Mouse (Mus musculus) midbrain, embryonic 12.5 days (tissue): Measurements from ENCODE around the gene Wfs1. TPM values are rescaled to one million over a fixed set of nuclear protein-coding genes. Genes with fewer than 3 reads are reported as not detected.
"Not testable (repeated sequence)": the region's sequence is repeated elsewhere in the genome, so short reads cannot be mapped to it uniquely, and the experiment has no call there.

ENCODE experiments used
- ATAC-seq: fragments of 200-750 bp; cut with Nextera tagmentation; 2 replicates; pipeline ENCODE4 v1.8.0; 2017; ENCODE audit warnings: low read depth, moderate TSS enrichment, moderate library complexity; ENCODE audit not compliant: low FRiP score
- H3K27ac ChIP-seq: fragments of 300-500 bp; sonication (generic); replicated peaks from 2 replicates; pipeline ENCODE4 v1.5.1; 2016; ENCODE audit warnings: mild to moderate bottlenecking
- H3K27me3 ChIP-seq: fragments of 300-500 bp; sonication (generic); 2 replicates; pipeline ENCODE4 v1.6.1; 2016; ENCODE audit warnings: mild to moderate bottlenecking
- H3K36me3 ChIP-seq: fragments of 300-500 bp; sonication (generic); 2 replicates; pipeline ENCODE4 v1.6.1; 2016
- H3K4me1 ChIP-seq: fragments of 300-500 bp; sonication (generic); 2 replicates; pipeline ENCODE4 v1.6.1; 2016
- H3K4me2 ChIP-seq: fragments of 300-500 bp; sonication (generic); replicated peaks from 2 replicates; pipeline ENCODE4 v1.6.1; 2016; ENCODE audit warnings: mild to moderate bottlenecking, moderate library complexity
- H3K4me3 ChIP-seq: fragments of 300-500 bp; sonication (generic); 2 replicates; pipeline ENCODE4 v1.5.1; 2016; ENCODE audit warnings: mild to moderate bottlenecking
- H3K9ac ChIP-seq: fragments of 300-500 bp; sonication (generic); replicated peaks from 2 replicates; pipeline ENCODE4 v1.6.1; 2016; ENCODE audit warnings: mild to moderate bottlenecking, moderate library complexity
- H3K9me3 ChIP-seq: fragments of 300-500 bp; sonication (generic); 2 replicates; pipeline ENCODE4 v1.6.1; 2016; ENCODE audit warnings: mild to moderate bottlenecking
- WGBS: fragments of 180-500 bp; shearing (Covaris S2); methylation state at CpG from one replicate; pipeline ENCODE4 v1.1.7; 2016; 5-methylcytosine and 5-hydroxymethylcytosine counted together
- polyA plus RNA-seq: library from polyadenylated mRNA; unstranded; fragments of >200 nt; fragmentation: Nextera tagmentation; extraction: Ambion mirVana; gene quantifications from 2 replicates; pipeline ENCODE4 v1.2.1, GENCODE M21; 2016

Gene Wfs1
- polyA plus RNA-seq, 1 experiment from 2014 or later, result 7.2 TPM

DNA sequence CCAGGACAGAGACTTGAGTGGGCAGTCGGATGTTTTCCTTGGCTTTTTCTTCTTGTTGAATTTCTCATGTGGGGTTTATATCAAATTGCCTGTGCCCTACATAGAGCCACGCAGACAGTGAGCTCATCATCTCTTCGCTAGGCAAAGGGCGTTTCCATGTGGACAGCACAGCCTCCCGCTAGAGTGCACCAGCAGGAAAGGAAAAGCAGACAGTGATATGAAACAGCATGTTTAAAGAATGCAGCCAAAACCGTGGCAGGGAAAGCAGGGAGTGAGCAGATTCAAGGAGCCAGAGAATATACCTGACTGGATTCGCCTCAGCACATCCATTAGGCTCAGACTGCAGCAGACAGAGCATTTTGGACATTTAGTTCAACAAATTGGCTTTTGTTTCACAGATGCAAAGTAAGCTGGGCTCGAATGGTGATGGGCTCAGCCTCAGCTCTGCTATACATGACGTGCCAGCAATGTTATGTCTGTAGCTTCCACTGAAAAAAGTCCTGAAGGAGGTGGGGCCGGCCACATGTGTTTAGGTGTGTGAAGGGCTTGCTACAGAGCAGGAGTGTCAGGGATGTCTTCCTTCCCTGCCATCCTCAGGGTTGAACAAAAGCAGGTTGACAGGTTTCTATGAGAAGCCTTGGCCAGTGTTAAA is 21.8 kb upstream of the Wfs1 start:
- Histone ChIP-seq H3K27me3 (peaks cover 12% of the 10 kb centered on the region), H3K4me3 (no peak overlapping the region), H3K4me1 (0 out of 2 replicates have a peak, but pooled peaks cover 4% of the 10 kb centered on the region), H3K9ac (no peak overlapping the region), H3K27ac (no peak overlapping the region), H3K9me3 (peaks cover 8% of the 10 kb centered on the region), H3K4me2 (no peak overlapping the region), H3K36me3 (no peaks in the 10 kb centered on the region)
- no peak for ATAC-seq
- 74% methylated on average over 10 of the region's 10 CpGs for WGBS

- not testable (repeated sequence) for H3K9ac ChIP-seq, H3K4me1 ChIP-seq, H3K4me2 ChIP-seq, H3K27me3 ChIP-seq, H3K27ac ChIP-seq, ATAC-seq, H3K4me3 ChIP-seq, H3K9me3 ChIP-seq, H3K36me3 ChIP-seq
- 35% methylated on average over 13 of the region's 13 CpGs for WGBS
Observed at GRCm38 (mm10) chr5:37009761-37010160, 20.8 kb upstream of the Wfs1 start.

- WGBS, result 51% methylated on average over 2 of the region's 2 CpGs
- Histone ChIP-seq H3K4me3 (no peak overlapping the region), H3K4me2 (no peak overlapping the region), H3K27me3 (0 out of 2 replicates have a peak, but pooled peaks cover 2% of the 10 kb centered on the region), H3K9ac (no peak overlapping the region), H3K9me3 (no peaks in the 10 kb centered on the region), H3K27ac (no peak overlapping the region), H3K4me1 (0 out of 2 replicates have a peak, but pooled peaks cover 3% of the 10 kb centered on the region), H3K36me3 (no peaks in the 10 kb centered on the region)
- ATAC-seq, result no peak
Observed at GRCm38 (mm10) chr5:37002001-37002400, 13.0 kb upstream of the Wfs1 start.

DNA sequence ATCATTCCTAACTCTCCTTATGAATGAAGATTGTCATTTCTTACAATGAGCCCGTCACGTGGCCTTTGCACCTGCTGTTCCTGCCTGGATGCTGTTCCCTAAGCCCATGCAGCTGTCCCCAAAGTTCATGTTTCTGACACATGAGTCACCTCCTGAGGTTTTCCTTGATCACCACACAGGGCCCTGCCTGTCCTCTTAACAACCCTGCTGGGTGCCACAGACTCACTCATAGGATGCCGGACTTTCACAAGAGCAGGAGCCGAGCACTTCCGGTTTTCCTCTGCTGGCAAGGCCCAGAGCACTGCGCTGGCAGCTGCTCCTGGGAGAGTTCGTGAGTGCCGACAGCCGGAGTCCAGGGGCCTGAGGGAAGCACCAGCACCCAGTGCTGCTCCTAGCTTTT is 12.0 kb upstream of the Wfs1 start:
- Histone ChIP-seq H3K4me1 (0 out of 2 replicates have a peak, but pooled peaks cover 3% of the 10 kb centered on the region), H3K27ac (no peak overlapping the region), H3K9ac (no peak overlapping the region), H3K4me3 (no peak overlapping the region), H3K27me3 (0 out of 2 replicates have a peak, but pooled peaks cover 2% of the 10 kb centered on the region), H3K4me2 (no peak overlapping the region), H3K36me3 (no peaks in the 10 kb centered on the region), H3K9me3 (no peaks in the 10 kb centered on the region)
- ATAC-seq, result no peak
- WGBS, result 89% methylated on average over 9 of the region's 9 CpGs

DNA sequence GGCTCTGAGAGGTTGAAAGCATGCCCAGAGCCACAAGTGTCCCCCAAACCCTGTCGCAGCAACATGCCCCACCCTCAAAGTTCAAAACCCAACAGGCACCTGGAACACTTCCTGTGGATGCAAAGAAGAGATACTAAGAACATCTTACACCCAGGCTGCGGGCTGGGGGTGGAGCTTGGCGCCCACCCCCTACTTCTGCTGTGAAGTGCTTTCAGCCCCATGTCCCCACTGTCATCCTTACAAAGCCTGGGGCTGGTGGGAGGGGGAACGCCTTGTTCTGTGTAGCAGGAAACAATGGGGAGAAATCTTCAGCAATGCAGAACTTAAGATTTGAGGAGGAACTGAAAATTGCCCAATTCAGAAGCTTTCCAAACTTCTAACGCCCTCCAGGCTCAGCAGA is 9.0 kb upstream of the Wfs1 start:
- no peak overlapping the region for H3K27ac ChIP-seq
- H3K9me3 ChIP-seq, result no peaks in the 10 kb centered on the region
- H3K9ac ChIP-seq, result no peak overlapping the region
- no peaks in the 10 kb centered on the region for H3K36me3 ChIP-seq
- WGBS, result 48% methylated on average over 5 of the region's 5 CpGs
- H3K4me3 ChIP-seq, result no peak overlapping the region
- no peak overlapping the region for H3K4me2 ChIP-seq
- H3K27me3 ChIP-seq, result 0 out of 2 replicates have a peak, but pooled peaks cover 2% of the 10 kb centered on the region
- ATAC-seq, result no peak
- H3K4me1 ChIP-seq, result 0 out of 2 replicates have a peak, but pooled peaks cover 3% of the 10 kb centered on the region

DNA sequence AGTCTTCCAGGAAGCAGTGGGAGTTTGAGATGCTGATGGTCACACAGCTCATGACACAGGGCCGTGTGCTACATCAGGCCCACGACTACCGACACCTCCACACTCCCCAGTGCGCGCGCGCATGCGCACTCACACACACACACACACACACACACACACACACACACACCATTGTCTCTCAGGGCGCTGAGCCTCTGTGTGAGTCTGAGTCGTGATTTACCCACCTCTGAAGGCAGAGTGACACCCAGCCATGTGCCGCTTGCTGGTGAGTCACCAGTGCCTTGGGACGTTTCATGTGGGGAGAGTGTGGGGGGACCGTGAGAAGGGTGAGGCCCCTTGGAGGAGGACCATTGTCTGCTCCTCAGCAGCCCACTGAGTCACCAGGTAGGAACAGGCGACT is 7.4 kb upstream of the Wfs1 start:
- Histone ChIP-seq H3K36me3 (no peaks in the 10 kb centered on the region), H3K4me3 (no peak overlapping the region), H3K9me3 (no peaks in the 10 kb centered on the region), H3K9ac (no peak overlapping the region), H3K27ac (no peak overlapping the region), H3K4me2 (no peak overlapping the region), H3K4me1 (0 out of 2 replicates have a peak, but pooled peaks cover 3% of the 10 kb centered on the region), H3K27me3 (0 out of 2 replicates have a peak, but pooled peaks cover 2% of the 10 kb centered on the region)
- ATAC-seq, result no peak
- WGBS, result 90% methylated on average over 14 of the region's 14 CpGs

DNA sequence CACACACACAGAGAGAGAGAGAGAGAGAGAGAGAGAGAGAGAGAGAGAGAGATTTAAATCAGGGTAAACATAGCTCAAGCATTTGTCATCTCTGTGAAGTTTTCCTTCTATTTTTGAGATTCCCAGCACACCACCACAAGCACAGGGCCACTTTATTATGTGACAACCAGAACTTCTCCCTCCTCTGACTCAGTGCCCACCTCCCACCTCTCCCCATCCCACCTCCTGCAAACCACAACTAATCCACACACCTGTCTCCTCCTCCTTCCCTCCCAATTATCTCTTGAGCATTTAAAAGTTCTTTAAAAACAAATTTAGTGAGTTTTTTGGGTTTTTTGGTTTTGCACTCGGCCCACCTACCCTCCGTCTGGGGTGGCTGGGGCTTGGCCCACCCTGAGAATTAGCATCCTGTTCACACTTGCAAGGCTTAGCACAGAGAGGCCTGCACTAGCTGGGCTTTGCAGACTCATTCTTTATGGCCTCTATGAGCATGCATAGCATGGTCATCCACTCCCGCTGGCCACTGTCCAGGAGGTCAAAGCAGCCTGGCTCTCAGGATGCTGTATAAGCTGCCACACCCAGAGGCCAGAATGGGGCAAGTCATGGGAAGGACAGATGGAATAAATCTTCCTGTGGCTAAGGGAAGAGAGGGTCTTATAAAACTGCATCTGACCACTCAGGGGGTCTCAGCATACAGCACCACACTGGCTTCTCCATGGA is 1.8 kb upstream of the Wfs1 start:
- ATAC-seq, result no peak
- no peak overlapping the region for H3K9ac ChIP-seq
- no peak overlapping the region for H3K4me2 ChIP-seq
- 87% methylated on average over 3 of the region's 3 CpGs for WGBS
- H3K4me1 ChIP-seq, result peaks cover 15% of the 10 kb centered on the region
- H3K36me3 ChIP-seq, result no peaks in the 10 kb centered on the region
- H3K27me3 ChIP-seq, result peaks cover 16% of the 10 kb centered on the region
- H3K4me3 ChIP-seq, result no peak overlapping the region
- no peak overlapping the region for H3K27ac ChIP-seq
- no peaks in the 10 kb centered on the region for H3K9me3 ChIP-seq

- ATAC-seq, result no peak
- Histone ChIP-seq H3K27me3 (peaks cover 16% of the 10 kb centered on the region), H3K4me2 (no peak overlapping the region), H3K4me1 (peaks cover 15% of the 10 kb centered on the region), H3K9ac (no peak overlapping the region), H3K4me3 (no peak overlapping the region), H3K36me3 (no peaks in the 10 kb centered on the region), H3K9me3 (no peaks in the 10 kb centered on the region), H3K27ac (no peak overlapping the region)
- WGBS, result 78% methylated on average over 3 of the region's 3 CpGs
Observed at GRCm38 (mm10) chr5:36990196-36990595, 1.2 kb upstream of the Wfs1 start.

DNA sequence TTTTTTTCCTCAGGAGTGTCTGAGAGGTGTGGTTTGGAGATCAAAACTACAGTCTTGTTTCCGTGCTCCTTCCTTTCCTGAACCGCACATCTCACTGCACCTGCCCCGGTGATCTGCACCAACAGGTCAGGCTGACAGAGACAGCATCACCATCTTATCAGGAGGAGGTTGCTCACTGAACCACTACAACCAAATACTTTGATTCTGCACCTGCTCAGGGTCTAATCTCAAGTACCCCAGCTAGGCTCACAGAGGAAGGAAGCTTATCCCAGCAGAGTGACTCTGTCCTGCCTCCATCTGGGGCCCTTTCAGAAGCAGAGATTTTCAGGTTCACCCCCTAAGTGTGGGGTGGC is 596 bp upstream of the Wfs1 start:
- WGBS, result 10% methylated on average over 3 of the region's 3 CpGs
- no peak for ATAC-seq
- peak overlapping the region; percentile 62; the same call in 1 of the 2 replicates for H3K4me3 ChIP-seq
- H3K4me2 ChIP-seq, result peak overlapping the region; percentile 86
- no peak overlapping the region for H3K27ac ChIP-seq
- peaks cover 16% of the 10 kb centered on the region for H3K27me3 ChIP-seq
- H3K9me3 ChIP-seq, result no peaks in the 10 kb centered on the region
- no peak overlapping the region for H3K9ac ChIP-seq
- H3K36me3 ChIP-seq, result no peaks in the 10 kb centered on the region
- peaks cover 15% of the 10 kb centered on the region for H3K4me1 ChIP-seq

DNA sequence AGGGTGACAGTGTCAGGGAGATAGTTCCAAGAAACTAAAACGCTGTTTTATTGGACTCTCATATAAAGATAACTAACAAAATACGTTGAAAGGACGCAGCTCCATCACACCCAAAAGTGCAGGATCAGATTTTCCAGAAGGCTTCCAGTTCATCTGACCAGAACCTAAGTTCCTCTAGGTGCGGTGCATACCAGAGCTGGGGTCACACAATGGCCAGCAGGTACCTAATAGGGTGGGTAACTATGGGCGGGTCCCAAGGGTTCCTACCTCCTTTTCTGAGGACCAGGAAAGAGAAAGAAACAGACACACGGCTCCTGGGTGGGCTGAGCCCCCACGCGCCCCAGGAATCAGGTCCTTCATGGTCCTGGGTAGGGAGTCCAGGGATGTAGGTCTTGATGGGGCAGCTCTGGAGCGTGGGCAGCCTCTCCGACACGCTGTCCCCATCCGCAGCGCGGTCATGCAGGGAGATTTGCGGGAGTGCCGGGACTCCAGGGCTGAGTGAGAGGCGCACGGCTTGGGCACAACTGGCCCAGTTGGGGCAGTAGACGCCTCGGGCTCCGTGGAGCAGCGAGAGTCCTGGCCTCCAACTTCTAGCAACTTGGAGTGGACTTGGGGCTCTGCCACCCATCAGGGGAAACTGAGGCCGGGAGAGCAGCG is 753 bp downstream of the Wfs1 start:
- H3K9ac ChIP-seq, result peak overlapping the region; percentile 70
- WGBS, result 10% methylated on average over 24 of the region's 24 CpGs
- H3K27ac ChIP-seq, result no peak overlapping the region
- ATAC-seq, result peak; percentile 39
- H3K27me3 ChIP-seq, result peaks cover 16% of the 10 kb centered on the region
- peak overlapping the region; percentile 86 for H3K4me2 ChIP-seq
- no peaks in the 10 kb centered on the region for H3K9me3 ChIP-seq
- H3K36me3 ChIP-seq, result no peaks in the 10 kb centered on the region
- peak overlapping the region; percentile 62 for H3K4me3 ChIP-seq
- peaks cover 15% of the 10 kb centered on the region for H3K4me1 ChIP-seq

DNA sequence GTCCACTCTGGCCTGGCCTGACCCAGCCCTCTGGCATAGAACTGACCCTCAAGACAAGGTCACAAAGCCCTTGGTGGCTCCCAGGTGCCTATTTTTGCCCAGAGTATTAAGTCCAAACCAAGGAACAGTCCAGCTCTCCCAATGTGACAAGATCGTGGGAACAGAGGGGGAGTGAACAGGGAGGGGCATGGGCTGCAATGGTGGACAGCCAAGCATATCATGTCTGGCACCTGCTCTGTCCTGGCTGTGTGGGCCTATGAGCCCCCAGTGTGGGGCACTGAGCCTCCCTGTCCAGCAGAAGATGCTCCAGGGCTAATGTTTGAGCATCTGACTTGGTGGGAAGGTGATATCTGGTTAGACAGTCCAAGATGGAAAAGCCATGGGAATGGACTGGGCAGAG is 2.4 kb downstream of the Wfs1 start:
- no peak for ATAC-seq
- Histone ChIP-seq H3K27ac (no peak overlapping the region), H3K36me3 (no peaks in the 10 kb centered on the region), H3K4me2 (no peak overlapping the region), H3K4me1 (peaks cover 23% of the 10 kb centered on the region), H3K9me3 (no peaks in the 10 kb centered on the region), H3K27me3 (peaks cover 16% of the 10 kb centered on the region), H3K4me3 (no peak overlapping the region), H3K9ac (no peak overlapping the region)
- WGBS, result 75% methylated on average over 1 of the region's 1 CpGs

- Histone ChIP-seq H3K9me3 (no peaks in the 10 kb centered on the region), H3K27ac (no peak overlapping the region)
Observed at GRCm38 (mm10) chr5:36982271-36982670, 6.7 kb downstream of the Wfs1 start.

More at GRCm38 (mm10) chr5:36982271-36982670, 6.7 kb downstream of the Wfs1 start:
- WGBS, result 56% methylated on average over 4 of the region's 4 CpGs
- H3K36me3 ChIP-seq, result no peaks in the 10 kb centered on the region
- 0 out of 2 replicates have a peak, but pooled peaks cover 7% of the 10 kb centered on the region for H3K4me1 ChIP-seq
- no peak overlapping the region for H3K4me2 ChIP-seq
- 0 out of 2 replicates have a peak, but pooled peaks cover 7% of the 10 kb centered on the region for H3K27me3 ChIP-seq
- no peak overlapping the region for H3K9ac ChIP-seq
- H3K4me3 ChIP-seq, result no peak overlapping the region
- ATAC-seq, result no peak
